Mouse (Mus musculus): ENCODE measurements around the gene Gsdma2. TPM values are rescaled to one million over a fixed set of nuclear protein-coding genes. Genes with fewer than 3 reads are reported as not detected.
"Not testable (repeated sequence)": the region's sequence is repeated elsewhere in the genome, so short reads cannot be mapped to it uniquely, and the experiment has no call there.

Gene Gsdma2
- polyA plus RNA-seq, 1 experiment from 2014 or later = not detected

DNA sequence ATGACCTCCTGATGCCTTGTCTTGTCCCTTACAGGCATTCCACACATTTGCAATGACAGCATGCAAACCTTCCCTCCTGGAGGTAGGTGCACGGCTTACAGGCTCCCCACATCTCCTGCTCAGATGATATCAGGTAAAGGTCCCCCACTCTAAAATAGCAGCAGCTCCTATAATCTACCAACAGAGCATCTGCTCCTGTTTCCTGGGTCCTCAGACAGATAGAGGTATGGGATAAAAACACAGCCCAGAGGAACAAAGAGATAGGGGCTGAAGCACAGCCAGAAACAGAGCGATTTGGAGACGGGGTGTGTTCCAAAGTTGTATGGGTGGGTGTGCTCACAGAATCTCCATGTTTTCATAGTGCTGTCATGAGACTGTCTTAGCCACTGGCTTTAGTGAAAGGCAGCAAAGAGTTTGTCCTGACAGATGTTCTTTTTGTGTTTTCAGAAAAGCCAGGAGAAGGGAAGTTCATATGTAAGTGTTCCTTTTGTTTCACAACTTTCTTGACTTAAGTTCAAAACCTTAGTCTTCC lies 24.8 kb downstream of the Gsdma2 start:
- H3K36me3 ChIP-seq (replicated peaks; ENCODE audit: control insufficient read depth, insufficient read depth, low read depth, low read length) = no peaks in the 10 kb centered on the region
- no peak overlapping the region for H3K4me2 ChIP-seq (ENCODE audit: low read depth, low read length)
- WGBS = 77% methylated on average over 3 of the region's 3 CpGs
- H3K27me3 ChIP-seq (ENCODE audit: control insufficient read depth, insufficient read depth, low read length) = no peaks in the 10 kb centered on the region
- H3K27ac ChIP-seq (replicated peaks; ENCODE audit: low read depth, low read length) = no peak overlapping the region
- H3K9ac ChIP-seq (replicated peaks; ENCODE audit: low read length) = no peak overlapping the region
- H3K4me1 ChIP-seq (ENCODE audit: control insufficient read depth, insufficient read depth, low read length) = no peaks in the 10 kb centered on the region
- DNase-seq (ENCODE audit: low spot score) (no peak), ATAC-seq (replicated peaks; ENCODE audit: insufficient number of reproducible peaks, low FRiP score, low TSS enrichment, low read depth) (no peak)
- H3K4me3 ChIP-seq (ENCODE audit: low read depth, low read length) = no peak overlapping the region
- no peaks in the 10 kb centered on the region for H3K9me3 ChIP-seq (replicated peaks; ENCODE audit: control insufficient read depth, low read length)

DNA sequence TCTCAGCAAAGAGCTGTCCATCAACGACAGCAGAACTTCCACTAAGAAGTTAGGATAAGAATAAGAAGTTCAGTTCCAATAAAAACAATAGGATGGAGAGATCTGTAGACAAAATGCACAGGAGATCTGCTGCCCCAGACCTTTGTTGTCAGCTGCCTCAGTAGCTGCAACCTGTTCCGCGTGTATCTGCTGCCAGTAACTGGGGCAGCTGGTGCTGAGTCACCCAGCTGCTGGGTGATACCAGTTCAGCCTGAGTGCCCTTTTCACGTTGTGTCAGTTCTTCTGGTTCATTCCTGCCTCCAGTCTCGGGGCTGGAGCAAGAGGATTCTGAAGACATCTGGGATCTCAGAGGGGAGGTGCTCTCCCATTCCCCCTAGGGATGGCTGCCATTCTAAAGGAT lies 25.3 kb downstream of the Gsdma2 start:
- no peaks in the 10 kb centered on the region for H3K27me3 ChIP-seq (ENCODE audit: control insufficient read depth, insufficient read depth, low read length)
- no peak overlapping the region for H3K4me3 ChIP-seq (ENCODE audit: low read depth, low read length)
- no peaks in the 10 kb centered on the region for H3K9me3 ChIP-seq (replicated peaks; ENCODE audit: control insufficient read depth, low read length)
- no peak overlapping the region for H3K9ac ChIP-seq (replicated peaks; ENCODE audit: low read length)
- no peaks in the 10 kb centered on the region for H3K36me3 ChIP-seq (replicated peaks; ENCODE audit: control insufficient read depth, insufficient read depth, low read depth, low read length)
- H3K4me2 ChIP-seq (ENCODE audit: low read depth, low read length) = no peak overlapping the region
- WGBS = 61% methylated on average over 5 of the region's 5 CpGs
- no peak overlapping the region for H3K27ac ChIP-seq (replicated peaks; ENCODE audit: low read depth, low read length)
- no peak for DNase-seq (ENCODE audit: low spot score)
- ATAC-seq (replicated peaks; ENCODE audit: insufficient number of reproducible peaks, low FRiP score, low TSS enrichment, low read depth) = no peak
- no peaks in the 10 kb centered on the region for H3K4me1 ChIP-seq (ENCODE audit: control insufficient read depth, insufficient read depth, low read length)

DNA sequence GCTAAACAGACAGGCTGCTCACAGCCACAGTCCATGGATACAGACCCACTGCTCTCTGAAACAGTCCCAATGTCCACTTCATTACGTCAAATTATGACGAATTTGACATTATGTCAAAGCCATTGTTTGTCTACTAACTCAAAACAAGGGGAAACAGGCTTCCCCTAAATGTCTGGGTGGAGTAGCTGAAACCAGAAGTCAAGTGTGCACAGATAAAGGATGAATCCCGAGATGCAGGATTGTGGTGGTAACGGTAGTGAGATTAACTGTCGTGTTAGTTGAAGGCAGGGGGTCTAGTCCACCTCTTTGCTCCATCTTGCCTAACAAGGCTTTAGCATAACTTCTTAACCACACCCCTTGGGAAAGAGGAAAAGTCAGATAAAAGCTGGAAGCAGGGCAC lies 25.9 kb downstream of the Gsdma2 start:
- 88% methylated on average over 5 of the region's 5 CpGs for WGBS
- no peak for DNase-seq (ENCODE audit: low spot score)
- no peaks in the 10 kb centered on the region for H3K27me3 ChIP-seq (ENCODE audit: control insufficient read depth, insufficient read depth, low read length)
- ATAC-seq (replicated peaks; ENCODE audit: insufficient number of reproducible peaks, low FRiP score, low TSS enrichment, low read depth) = no peak
- no peak overlapping the region for H3K9ac ChIP-seq (replicated peaks; ENCODE audit: low read length)
- no peaks in the 10 kb centered on the region for H3K9me3 ChIP-seq (replicated peaks; ENCODE audit: control insufficient read depth, low read length)
- no peak overlapping the region for H3K4me3 ChIP-seq (ENCODE audit: low read depth, low read length)
- no peak overlapping the region for H3K27ac ChIP-seq (replicated peaks; ENCODE audit: low read depth, low read length)
- no peaks in the 10 kb centered on the region for H3K36me3 ChIP-seq (replicated peaks; ENCODE audit: control insufficient read depth, insufficient read depth, low read depth, low read length)
- H3K4me1 ChIP-seq (ENCODE audit: control insufficient read depth, insufficient read depth, low read length) = no peaks in the 10 kb centered on the region
- no peak overlapping the region for H3K4me2 ChIP-seq (ENCODE audit: low read depth, low read length)

DNA sequence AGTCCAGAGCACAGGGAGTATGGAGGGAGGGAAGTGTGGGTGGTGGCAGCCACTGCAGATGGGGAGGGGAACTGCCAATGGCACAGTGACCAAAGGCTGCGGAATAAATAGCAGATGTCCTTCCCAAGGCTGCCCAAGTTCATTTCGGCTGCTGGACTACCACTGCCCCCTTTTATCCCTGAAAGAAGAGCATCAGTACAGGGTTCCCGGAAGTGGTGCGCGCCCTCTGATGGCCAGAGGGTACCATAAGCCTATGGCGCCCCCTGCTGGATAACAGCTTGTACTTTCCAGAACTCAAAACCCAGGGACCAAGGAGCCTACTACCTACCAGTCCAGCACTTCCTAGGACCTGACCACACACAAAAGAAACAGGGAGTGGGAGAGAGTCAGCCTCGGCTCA lies 26.6 kb downstream of the Gsdma2 start:
- H3K36me3 ChIP-seq (replicated peaks; ENCODE audit: control insufficient read depth, insufficient read depth, low read depth, low read length); H3K4me2 ChIP-seq (ENCODE audit: low read depth, low read length); H3K27me3 ChIP-seq (ENCODE audit: control insufficient read depth, insufficient read depth, low read length); H3K4me1 ChIP-seq (ENCODE audit: control insufficient read depth, insufficient read depth, low read length); H3K9ac ChIP-seq (replicated peaks; ENCODE audit: low read length); H3K4me3 ChIP-seq (ENCODE audit: low read depth, low read length); ATAC-seq (replicated peaks; ENCODE audit: insufficient number of reproducible peaks, low FRiP score, low TSS enrichment, low read depth); H3K27ac ChIP-seq (replicated peaks; ENCODE audit: low read depth, low read length); H3K9me3 ChIP-seq (replicated peaks; ENCODE audit: control insufficient read depth, low read length): not testable (repeated sequence)
- DNase-seq (ENCODE audit: low spot score) = peak; percentile 69
- 4% methylated on average over 6 of the region's 7 CpGs for whole genome bisulfite sequencing

DNA sequence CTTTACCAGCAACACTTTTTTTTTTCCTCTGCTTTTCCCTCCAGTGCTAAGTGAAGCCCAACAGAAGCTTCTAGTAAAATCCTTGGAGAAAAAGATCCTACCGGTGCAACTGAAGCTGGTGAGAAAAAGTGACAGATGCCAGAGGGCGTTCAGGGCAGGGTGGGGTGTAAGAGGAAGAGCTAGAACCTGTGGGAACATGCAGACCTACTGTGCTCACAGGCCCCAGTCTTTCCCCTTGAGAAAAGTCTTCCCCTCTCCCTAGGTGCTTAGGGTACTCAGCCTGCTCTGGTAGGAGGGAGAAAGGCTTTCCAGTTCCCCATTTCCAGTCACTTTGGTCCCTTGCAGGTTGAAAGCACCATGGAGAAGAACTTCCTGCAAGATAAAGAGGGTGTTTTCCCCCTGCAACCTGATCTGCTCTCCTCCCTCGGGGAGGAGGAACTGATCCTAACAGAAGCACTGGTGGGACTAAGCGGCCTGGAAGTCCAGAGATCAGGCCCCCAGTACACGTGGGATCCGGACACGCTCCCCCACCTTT lies 29.3 kb downstream of the Gsdma2 start:
- no peaks in the 10 kb centered on the region for H3K9me3 ChIP-seq (replicated peaks; ENCODE audit: control insufficient read depth, low read length)
- DNase-seq (ENCODE audit: low spot score) (no peak), ATAC-seq (replicated peaks; ENCODE audit: insufficient number of reproducible peaks, low FRiP score, low TSS enrichment, low read depth) (no peak)
- H3K4me2 ChIP-seq (ENCODE audit: low read depth, low read length) = no peak overlapping the region
- no peak overlapping the region for H3K27ac ChIP-seq (replicated peaks; ENCODE audit: low read depth, low read length)
- H3K4me1 ChIP-seq (ENCODE audit: control insufficient read depth, insufficient read depth, low read length) = no peaks in the 10 kb centered on the region
- H3K36me3 ChIP-seq (replicated peaks; ENCODE audit: control insufficient read depth, insufficient read depth, low read depth, low read length) = no peaks in the 10 kb centered on the region
- no peak overlapping the region for H3K4me3 ChIP-seq (ENCODE audit: low read depth, low read length)
- WGBS = 30% methylated on average over 7 of the region's 7 CpGs
- H3K27me3 ChIP-seq (ENCODE audit: control insufficient read depth, insufficient read depth, low read length) = no peaks in the 10 kb centered on the region
- H3K9ac ChIP-seq (replicated peaks; ENCODE audit: low read length) = no peak overlapping the region

DNA sequence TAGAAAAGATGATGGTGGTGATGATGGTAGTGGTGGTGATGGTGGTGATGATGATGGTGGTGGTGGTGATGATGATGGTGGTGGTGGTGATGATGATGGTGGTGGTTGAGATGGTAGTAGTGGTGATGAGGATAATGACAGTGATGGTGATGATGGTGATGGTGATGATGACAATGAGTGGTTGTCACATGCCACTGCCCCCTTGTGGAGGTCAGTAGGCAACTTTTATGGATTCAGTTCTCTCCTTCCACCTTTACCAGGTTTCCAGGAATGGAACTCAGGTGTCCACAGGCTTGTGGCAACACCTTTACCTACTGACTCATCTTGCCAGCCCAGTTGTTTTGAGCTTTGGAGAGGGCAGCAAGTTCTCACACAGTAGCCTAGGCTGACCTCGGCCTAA lies 33.5 kb downstream of the Gsdma2 start:
- H3K9me3 ChIP-seq (replicated peaks; ENCODE audit: control insufficient read depth, low read length) = no peaks in the 10 kb centered on the region
- WGBS = 93% methylated on average over 1 of the region's 1 CpGs
- H3K4me3 ChIP-seq (ENCODE audit: low read depth, low read length) = no peak overlapping the region
- H3K9ac ChIP-seq (replicated peaks; ENCODE audit: low read length) = no peak overlapping the region
- no peak overlapping the region for H3K27ac ChIP-seq (replicated peaks; ENCODE audit: low read depth, low read length)
- H3K4me2 ChIP-seq (ENCODE audit: low read depth, low read length) = no peak overlapping the region
- H3K4me1 ChIP-seq (ENCODE audit: control insufficient read depth, insufficient read depth, low read length) = no peaks in the 10 kb centered on the region
- ATAC-seq (replicated peaks; ENCODE audit: insufficient number of reproducible peaks, low FRiP score, low TSS enrichment, low read depth) = no peak
- H3K36me3 ChIP-seq (replicated peaks; ENCODE audit: control insufficient read depth, insufficient read depth, low read depth, low read length) = no peaks in the 10 kb centered on the region
- H3K27me3 ChIP-seq (ENCODE audit: control insufficient read depth, insufficient read depth, low read length) = no peaks in the 10 kb centered on the region
- no peak for DNase-seq (ENCODE audit: low spot score)

DNA sequence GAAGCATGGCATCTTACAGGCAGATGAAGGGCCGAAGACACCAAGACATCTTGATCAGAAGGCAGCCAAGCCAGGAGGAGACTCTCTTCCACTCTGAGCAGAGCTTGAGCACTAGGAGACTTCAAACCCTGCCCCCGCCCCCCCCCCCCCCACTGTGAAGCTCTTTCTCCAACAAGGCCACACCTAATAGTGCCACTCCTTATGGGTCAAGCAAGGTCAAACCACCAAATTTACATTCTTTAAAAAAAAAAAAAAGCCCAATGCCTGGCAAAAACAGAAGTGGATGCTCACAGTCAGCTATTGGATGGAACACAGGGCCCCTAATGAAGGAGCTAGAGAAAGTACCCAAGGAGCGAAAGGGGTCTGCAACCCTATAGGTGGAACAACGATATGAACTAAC lies 34.0 kb downstream of the Gsdma2 start:
- not testable (repeated sequence) for H3K4me2 ChIP-seq (ENCODE audit: low read depth, low read length); H3K9ac ChIP-seq (replicated peaks; ENCODE audit: low read length); DNase-seq (ENCODE audit: low spot score); H3K27me3 ChIP-seq (ENCODE audit: control insufficient read depth, insufficient read depth, low read length); ATAC-seq (replicated peaks; ENCODE audit: insufficient number of reproducible peaks, low FRiP score, low TSS enrichment, low read depth); H3K4me1 ChIP-seq (ENCODE audit: control insufficient read depth, insufficient read depth, low read length); H3K27ac ChIP-seq (replicated peaks; ENCODE audit: low read depth, low read length); H3K36me3 ChIP-seq (replicated peaks; ENCODE audit: control insufficient read depth, insufficient read depth, low read depth, low read length); H3K9me3 ChIP-seq (replicated peaks; ENCODE audit: control insufficient read depth, low read length); H3K4me3 ChIP-seq (ENCODE audit: low read depth, low read length)
- WGBS = 89% methylated on average over 4 of the region's 4 CpGs

DNA sequence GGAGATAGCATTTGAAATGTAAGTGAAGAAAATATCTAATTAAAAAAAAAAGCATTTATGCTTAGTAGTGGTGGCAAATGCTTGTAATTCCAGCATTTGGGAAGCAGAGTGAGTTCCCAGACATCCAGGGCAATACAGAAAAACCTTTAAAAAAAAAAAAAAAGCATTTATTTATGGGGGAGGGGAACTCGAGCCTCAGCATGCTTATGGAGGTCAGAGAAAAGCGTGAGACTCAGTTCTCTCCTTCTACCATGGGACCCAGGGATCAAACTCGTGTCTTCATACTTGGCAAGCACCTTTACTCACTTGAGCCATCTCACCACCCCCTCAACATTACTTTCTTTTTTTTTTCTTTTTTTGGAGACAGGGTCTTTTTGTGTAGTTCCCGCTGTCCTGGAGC lies 34.6 kb downstream of the Gsdma2 start:
- Histone ChIP-seq H3K4me3 (ENCODE audit: low read depth, low read length) (no peak overlapping the region), H3K27ac (replicated peaks; ENCODE audit: low read depth, low read length) (no peak overlapping the region), H3K27me3 (ENCODE audit: control insufficient read depth, insufficient read depth, low read length) (no peaks in the 10 kb centered on the region), H3K4me2 (ENCODE audit: low read depth, low read length) (no peak overlapping the region), H3K9ac (replicated peaks; ENCODE audit: low read length) (no peak overlapping the region), H3K9me3 (replicated peaks; ENCODE audit: control insufficient read depth, low read length) (no peaks in the 10 kb centered on the region), H3K36me3 (replicated peaks; ENCODE audit: control insufficient read depth, insufficient read depth, low read depth, low read length) (no peaks in the 10 kb centered on the region; the same call in 1 of the 2 replicates), H3K4me1 (ENCODE audit: control insufficient read depth, insufficient read depth, low read length) (no peaks in the 10 kb centered on the region)
- no peak for ATAC-seq (replicated peaks; ENCODE audit: insufficient number of reproducible peaks, low FRiP score, low TSS enrichment, low read depth)
- WGBS = 79% methylated on average over 4 of the region's 4 CpGs
- DNase-seq (ENCODE audit: low spot score) = no peak
